Mouse (Mus musculus) CH12.LX (cell line): ENCODE measurements around the gene Eri3. TPM values are rescaled to one million over a fixed set of nuclear protein-coding genes. Genes with fewer than 3 reads are reported as not detected.

ENCODE experiments used
- DNase-seq: peaks from one replicate; pipeline ENCODE4 v3.0.0-alpha.2; 2013; ENCODE audit errors: extremely low read depth
- H3K27ac ChIP-seq: 2 replicates; pipeline ENCODE4 v1.5.1; 2012; ENCODE audit warnings: low read depth, mild to moderate bottlenecking, control low read depth, moderate library complexity; ENCODE audit not compliant: insufficient read depth
- H3K27me3 ChIP-seq: replicated peaks from 2 replicates; pipeline ENCODE3; 2012; ENCODE audit warnings: inconsistent platforms
- H3K36me3 ChIP-seq, 2 experiments: replicated peaks in 1 of 2; 2 replicates each; pipeline versions ENCODE3 to v1.6.1; 2012; ENCODE audit warnings: inconsistent platforms in 1 of 2, low read length in 1 of 2, mild to moderate bottlenecking in 1 of 2, mixed read lengths in 1 of 2, moderate library complexity in 1 of 2; ENCODE audit not compliant: control insufficient read depth in 1 of 2, insufficient read depth in 1 of 2
- H3K4me1 ChIP-seq, 2 experiments: 2 replicates each; pipeline ENCODE4 v1.6.1; 2012; ENCODE audit warnings: inconsistent platforms in 1 of 2, moderate library complexity in 1 of 2; ENCODE audit not compliant: insufficient read depth in 2 of 2, control insufficient read depth in 1 of 2
- H3K4me2 ChIP-seq: 2 replicates; pipeline ENCODE4 v1.6.1; 2012; ENCODE audit warnings: low read depth, mild to moderate bottlenecking, control low read depth; ENCODE audit not compliant: poor library complexity, insufficient read depth, severe bottlenecking
- H3K4me3 ChIP-seq, 3 experiments: fragments of 150-350 bp in 1 of 3; sonication (generic) in 1 of 3; replicated peaks in 1 of 3; 2 replicates each; pipeline versions ENCODE3 to v1.5.1; 2011 to 2012; ENCODE audit warnings: low read depth in 2 of 3, low read length in 2 of 3, mild to moderate bottlenecking in 2 of 3, moderate library complexity in 2 of 3, control low read depth in 1 of 3, improper control_type of control experiment in 1 of 3, inconsistent platforms in 1 of 3, mixed read lengths in 1 of 3; ENCODE audit not compliant: poor library complexity in 1 of 3
- H3K79me2 ChIP-seq: replicated peaks from 2 replicates; pipeline ENCODE4 v1.6.1; 2012; ENCODE audit warnings: mild to moderate bottlenecking, moderate library complexity; ENCODE audit not compliant: control insufficient read depth, poor library complexity, insufficient read depth, severe bottlenecking; ENCODE audit errors: extremely low read depth
- H3K9ac ChIP-seq: 2 replicates; pipeline ENCODE4 v1.6.1; 2012; ENCODE audit warnings: low read depth, mild to moderate bottlenecking, control low read depth, moderate library complexity; ENCODE audit not compliant: insufficient read depth
- H3K9me3 ChIP-seq: replicated peaks from 2 replicates; pipeline ENCODE3; 2012; ENCODE audit warnings: low read length, inconsistent platforms, mixed read lengths
- BHLHE40 ChIP-seq: IDR thresholded peaks from 2 replicates; pipeline ENCODE4 v1.6.1; 2011; ENCODE audit warnings: mild to moderate bottlenecking, low read depth, low read length, improper control_type of control experiment
- CHD2 ChIP-seq: IDR thresholded peaks from 2 replicates; pipeline ENCODE4 v1.6.1; 2011; ENCODE audit warnings: low read length, improper control_type of control experiment
- ELF1 ChIP-seq: IDR thresholded peaks from 2 replicates; pipeline ENCODE4 v1.6.1; 2014; ENCODE audit warnings: low read depth, mild to moderate bottlenecking, inconsistent platforms, low read length, improper control_type of control experiment
- EP300 ChIP-seq: IDR thresholded peaks from 2 replicates; pipeline ENCODE4 v1.6.1; 2011; ENCODE audit warnings: low read length, improper control_type of control experiment
- GABPA ChIP-seq: IDR thresholded peaks from 2 replicates; pipeline ENCODE4 v1.6.1; 2012; ENCODE audit warnings: low read depth, low read length, improper control_type of control experiment, inconsistent platforms; ENCODE audit not compliant: insufficient replicate concordance
- JUN ChIP-seq: IDR thresholded peaks from 2 replicates; pipeline ENCODE4 v1.6.1; 2011; ENCODE audit warnings: low read depth, mild to moderate bottlenecking, low read length, improper control_type of control experiment, moderate library complexity; ENCODE audit not compliant: insufficient read depth
- JUND ChIP-seq: conservative IDR thresholded peaks from 2 replicates; pipeline ENCODE4 v1.6.1; 2011; ENCODE audit warnings: low read depth, low read length, improper control_type of control experiment
- KAT2A ChIP-seq: IDR thresholded peaks from 2 replicates; pipeline ENCODE4 v1.6.1; 2012; ENCODE audit warnings: low read length, improper control_type of control experiment, inconsistent platforms; ENCODE audit not compliant: insufficient replicate concordance
- MAX ChIP-seq: IDR thresholded peaks from 2 replicates; pipeline ENCODE4 v1.6.1; 2011; ENCODE audit warnings: low read length, improper control_type of control experiment
- MAZ ChIP-seq: IDR thresholded peaks from 2 replicates; pipeline ENCODE4 v1.6.1; 2012; ENCODE audit warnings: low read depth, mild to moderate bottlenecking, inconsistent platforms, low read length, improper control_type of control experiment, moderate library complexity
- MEF2A ChIP-seq: IDR thresholded peaks from 2 replicates; pipeline ENCODE4 v1.6.1; 2014; ENCODE audit warnings: low read depth, mild to moderate bottlenecking, inconsistent platforms, low read length, improper control_type of control experiment, borderline replicate concordance
- MYC ChIP-seq: IDR thresholded peaks from 2 replicates; pipeline ENCODE4 v1.6.1; 2011; ENCODE audit warnings: low read depth, mild to moderate bottlenecking, improper control_type of control experiment, low read length
- NELFE ChIP-seq: IDR thresholded peaks from 2 replicates; pipeline ENCODE4 v1.6.1; 2011; ENCODE audit warnings: low read depth, low read length, improper control_type of control experiment
- NRF1 ChIP-seq: IDR thresholded peaks from 2 replicates; pipeline ENCODE4 v1.6.1; 2014; ENCODE audit warnings: low read depth, mild to moderate bottlenecking, inconsistent platforms, low read length, improper control_type of control experiment, moderate library complexity
- PAX5 ChIP-seq: IDR thresholded peaks from 2 replicates; pipeline ENCODE4 v1.6.1; 2012; ENCODE audit warnings: low read length, inconsistent platforms, mixed read lengths
- POLR2A ChIP-seq: IDR thresholded peaks from 2 replicates; pipeline ENCODE4 v1.6.1; 2011; ENCODE audit warnings: low read depth, mild to moderate bottlenecking, improper control_type of control experiment, low read length
- POLR2AphosphoS2 ChIP-seq: IDR thresholded peaks from 2 replicates; pipeline ENCODE4 v1.6.1; 2011; ENCODE audit warnings: low read depth, low read length, improper control_type of control experiment
- RAD21 ChIP-seq: IDR thresholded peaks from 2 replicates; pipeline ENCODE4 v1.6.1; 2011; ENCODE audit warnings: low read depth, mild to moderate bottlenecking, low read length, improper control_type of control experiment, moderate library complexity
- SIN3A ChIP-seq: IDR thresholded peaks from 2 replicates; pipeline ENCODE4 v1.6.1; 2012; ENCODE audit warnings: low read length, improper control_type of control experiment, inconsistent platforms
- SMC3 ChIP-seq: IDR thresholded peaks from 2 replicates; pipeline ENCODE4 v1.6.1; 2011; ENCODE audit warnings: low read depth, low read length, improper control_type of control experiment
- TCF12 ChIP-seq: IDR thresholded peaks from 2 replicates; pipeline ENCODE4 v1.6.1; 2014; ENCODE audit warnings: low read depth, mild to moderate bottlenecking, inconsistent platforms, low read length, improper control_type of control experiment
- UBTF ChIP-seq: IDR thresholded peaks from 2 replicates; pipeline ENCODE4 v1.6.1; 2012; ENCODE audit warnings: low read depth, mild to moderate bottlenecking, inconsistent platforms, low read length, improper control_type of control experiment, moderate library complexity
- USF2 ChIP-seq: conservative IDR thresholded peaks from 2 replicates; pipeline ENCODE4 v1.6.1; 2011; ENCODE audit warnings: low read depth, low read length, improper control_type of control experiment
- ZC3H11A ChIP-seq: IDR thresholded peaks from 2 replicates; pipeline ENCODE4 v1.6.1; 2012; ENCODE audit warnings: low read depth, mild to moderate bottlenecking, inconsistent platforms, low read length, improper control_type of control experiment
- ZMIZ1 ChIP-seq: IDR thresholded peaks from 2 replicates; pipeline ENCODE4 v1.6.1; 2012; ENCODE audit warnings: low read depth, mild to moderate bottlenecking, inconsistent platforms, low read length, improper control_type of control experiment
- ZNF384 ChIP-seq: IDR thresholded peaks from 2 replicates; pipeline ENCODE4 v1.6.1; 2012; ENCODE audit warnings: low read depth, low read length, improper control_type of control experiment, inconsistent platforms
- dilution Hi-C: fragments of 300-500 bp; cut with MboI; formaldehyde crosslinking; loops from 2 replicates; pipeline ENCODE4 v1.14.3; 2020; ENCODE audit warnings: low sequenced_read_pairs; ENCODE audit not compliant: extremely low pct_unique_long_range_greater_than_20kb, extremely low pct_ligation_motif_present
- in situ Hi-C: fragments of 300-500 bp; cut with MboI; formaldehyde crosslinking; loops from 3 replicates; pipeline ENCODE4 v1.14.3; 2019; ENCODE audit warnings: low sequenced_read_pairs, low pct_ligation_motif_present, low pct_unique_long_range_greater_than_20kb, mixed read lengths
- polyA plus RNA-seq: library from polyadenylated mRNA; unstranded; fragments of >175 nt; gene quantifications from 2 replicates; pipeline ENCODE4 v1.2.1, GENCODE M21; 2012; ENCODE audit warnings: low read depth; ENCODE audit not compliant: insufficient read length
- total RNA-seq, 2 experiments: library from RNA; depleted of rRNA; stranded (reverse); fragments of 300-350 nt in 1 of 2; fragments of >200 nt in 1 of 2; gene quantifications; 2 replicates each; pipeline ENCODE4 v1.2.3; 2012 to 2014

Gene Eri3
- total and polyA plus RNA-seq, 3 experiments = 31.2 to 38.0 (median 31.9) TPM

DNA sequence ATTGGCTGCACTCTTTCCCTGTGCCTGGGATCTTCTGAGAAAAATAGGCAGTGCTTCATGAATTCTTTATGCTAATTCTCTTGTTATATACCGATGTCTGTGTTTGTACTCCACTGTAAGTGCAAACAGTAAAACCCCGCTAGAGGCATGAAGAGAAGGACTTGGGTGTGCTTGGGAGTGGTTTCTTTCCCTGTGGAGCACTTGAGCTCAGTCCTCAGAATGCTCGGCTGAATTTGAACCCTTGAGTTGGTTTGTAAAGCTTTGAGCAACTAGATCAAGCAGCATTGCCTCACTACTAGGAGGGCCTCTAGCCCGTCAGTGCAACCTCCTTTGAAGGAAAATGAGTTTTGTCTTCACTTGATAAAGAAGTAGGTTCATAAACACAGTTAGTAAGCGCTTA lies 42.0 kb downstream of the Eri3 start:
- H3K9me3 ChIP-seq = no peaks in the 10 kb centered on the region
- H3K4me3 ChIP-seq = no peak overlapping the region
- no peak overlapping the region for H3K4me2 ChIP-seq
- no peak overlapping the region for H3K27ac ChIP-seq
- peaks cover 5 to 27% of the 10 kb centered on the region in 2 experiments; a peak in 3 of 4 replicates for H3K4me1 ChIP-seq
- H3K36me3 ChIP-seq = peaks cover 40 to 93% of the 10 kb centered on the region in 2 experiments
- H3K27me3 ChIP-seq = no peaks in the 10 kb centered on the region
- H3K79me2 ChIP-seq = no peaks in the 10 kb centered on the region
- no peak overlapping the region for H3K9ac ChIP-seq
- in situ Hi-C loops = no loop called here
- TF ChIP-seq ZNF384 (no peak), ZMIZ1 (no peak), MYC (no peak), EP300 (no peak), SMC3 (no peak), SIN3A (no peak), ZC3H11A (no peak), NRF1 (no peak), POLR2A (no peak), CHD2 (no peak), UBTF (no peak), JUN (no peak), KAT2A (no peak), POLR2AphosphoS2 (no peak), USF2 (no peak), BHLHE40 (no peak)
- dilution Hi-C loops = no loop called here
- no peak for DNase-seq

DNA sequence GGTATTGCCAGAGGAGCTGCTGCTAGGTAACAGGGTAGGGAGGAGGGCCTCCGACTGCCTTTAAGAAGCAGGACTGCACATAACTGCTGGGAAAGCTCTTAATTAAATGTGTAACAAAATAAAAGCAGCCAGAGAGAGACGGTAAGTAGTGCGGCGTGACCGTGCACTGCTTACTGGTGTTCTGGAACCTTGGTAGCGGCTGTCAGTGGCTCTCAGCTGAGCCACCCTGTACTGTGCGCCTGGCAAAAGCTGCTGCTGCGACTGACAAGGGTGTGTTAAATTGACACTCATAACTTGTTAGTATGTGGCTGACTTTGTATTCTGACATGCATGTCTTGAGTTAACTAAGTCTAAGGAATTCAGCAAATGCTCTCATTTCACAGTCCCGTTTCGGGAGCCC lies 45.1 kb downstream of the Eri3 start:
- Histone ChIP-seq H3K4me2 (no peak overlapping the region), H3K27ac (no peak overlapping the region), H3K27me3 (no peaks in the 10 kb centered on the region)
- no peak for TF ChIP-seq MYC
- TF ChIP-seq ZC3H11A = no peak
- TF ChIP-seq ZMIZ1 = no peak
- no peak for TF ChIP-seq PAX5
- no peak for TF ChIP-seq SIN3A
- no peak for TF ChIP-seq JUND
- TF ChIP-seq BHLHE40 = no peak
- TF ChIP-seq MAZ = no peak
- TF ChIP-seq POLR2A = no peak
- TF ChIP-seq ELF1 = no peak
- TF ChIP-seq POLR2AphosphoS2 = no peak
- TF ChIP-seq MEF2A = no peak
- no peak for TF ChIP-seq NELFE
- TF ChIP-seq RAD21 = no peak
- no peak for TF ChIP-seq UBTF
- TF ChIP-seq GABPA = no peak
- no peak for TF ChIP-seq TCF12
- no peak for TF ChIP-seq MAX
- TF ChIP-seq, all 38 proteins: peak for 0
- dilution Hi-C loops (no loop called here), in situ Hi-C loops (no loop called here)
- DNase-seq = no peak
- Histone ChIP-seq H3K36me3 (peaks cover 45 to 93% of the 10 kb centered on the region in 2 experiments), H3K9ac (no peak overlapping the region), H3K4me1 (peaks cover 5 to 14% of the 10 kb centered on the region in 2 experiments; a peak in 3 of 4 replicates), H3K4me3 (no peak overlapping the region), H3K9me3 (no peaks in the 10 kb centered on the region), H3K79me2 (no peaks in the 10 kb centered on the region)
